Mouse (Mus musculus) cortical plate, adult 2 months (tissue): ENCODE data around the gene Enpp6.

ENCODE experiments used
- CTCF ChIP-seq: fragments of 200-500 bp; IDR thresholded peaks from 2 replicates; pipeline ENCODE4 v1.5.1; 2011; ENCODE audit warnings: mild to moderate bottlenecking, control low read depth, low read length; ENCODE audit not compliant: insufficient read depth; ENCODE audit errors: extremely low read depth
- POLR2A ChIP-seq: fragments of 200-500 bp; IDR thresholded peaks from 2 replicates; pipeline ENCODE4 v1.6.1; 2011; ENCODE audit warnings: mild to moderate bottlenecking, low read length, control low read depth; ENCODE audit not compliant: insufficient read depth; ENCODE audit errors: extremely low read depth

GRCm38 (mm10) chr8:47069634-47070033 is 82.9 kb downstream of the Enpp6 start:
- TF ChIP-seq CTCF (no peak), POLR2A (no peak)
